ENCODE assay signal across 14 mouse cellular contexts in genomic region chr3:88222446-88222845, GRCm38 (mm10). TPM values are rescaled to one million over a fixed set of nuclear protein-coding genes. Genes with fewer than 3 reads are reported as not detected.
DNase-seq lines count a peak whose midpoint lies in the region; ATAC-seq and TF ChIP-seq lines count a peak whose summit lies in the region.
"Had no signal": no experiment of that assay in that cellular context is flagged by ENCODE, and none has a peak within 500 bp of the region (broad histone marks: within the 10 kb centered on the region; RNA-seq: fewer than 3 reads in every experiment).

No protein-coding gene starts in this region.

- DNase-seq in cerebellum, adult 2 months: peak in 1 of 2 experiments; percentile 51
- no peak for DNase-seq in cerebellum, adult 8-10 months
- no peak for DNase-seq in midbrain, embryonic 11.5 days (ENCODE audit: low spot score, missing footprints)
- DNase-seq in midbrain, embryonic 10.5 days (ENCODE audit: low spot score): no peak
- no peak for DNase-seq in gastrocnemius, adult 8-10 months (ENCODE audit: low spot score in 2 of 2)
- DNase-seq: adrenal gland, postnatal 36 days; gastrocnemius, postnatal 36 days; kidney, postnatal 14 days; lung, postnatal 10 days; thymus, adult 2 months had no signal

- H3K27me3 ChIP-seq in cerebellum, adult 2 months (ENCODE audit: control insufficient read depth, insufficient read depth, low read length): no peaks in the 10 kb centered on the region
- peaks cover 84% of the 10 kb centered on the region for H3K27me3 ChIP-seq in midbrain, embryonic 11.5 days (ENCODE audit: control insufficient read depth, insufficient read depth, low read length)
- peaks cover 100% of the 10 kb centered on the region for H3K27me3 ChIP-seq in midbrain, embryonic 10.5 days (ENCODE audit: low read depth, poor library complexity, severe bottlenecking)
- no peaks in the 10 kb centered on the region for H3K27me3 ChIP-seq in hindbrain, embryonic 15.5 days
- no peaks in the 10 kb centered on the region for H3K27me3 ChIP-seq in neural tube, embryonic 14.5 days (ENCODE audit: control insufficient read depth, insufficient read depth, low read length)
- peaks cover 46% of the 10 kb centered on the region for H3K27me3 ChIP-seq in intestine, postnatal 0 days (replicated peaks; ENCODE audit: control insufficient read depth, insufficient read depth, low read length)

- TF ChIP-seq CTCF in cerebellum, adult 2 months (IDR thresholded peaks at IDR 0.05; ENCODE audit: borderline replicate concordance, insufficient read depth, low read depth, low read length): no peak
- TF ChIP-seq CTCF in intestine, postnatal 0 days (IDR thresholded peaks at IDR 0.05; ENCODE audit: low read depth): no peak

- peaks cover 3% of the 10 kb centered on the region; the same call in 1 of the 2 replicates for H3K36me3 ChIP-seq in midbrain, embryonic 11.5 days (ENCODE audit: control insufficient read depth, insufficient read depth, low read length)
- no peaks in the 10 kb centered on the region; the same call in 1 of the 2 replicates for H3K36me3 ChIP-seq in midbrain, embryonic 10.5 days
- peaks cover 17% of the 10 kb centered on the region; the same call in 1 of the 2 replicates for H3K36me3 ChIP-seq in hindbrain, embryonic 15.5 days
- H3K36me3 ChIP-seq in neural tube, embryonic 14.5 days (ENCODE audit: control insufficient read depth, insufficient read depth, low read length): peaks cover 42% of the 10 kb centered on the region
- no peaks in the 10 kb centered on the region for H3K36me3 ChIP-seq in intestine, postnatal 0 days (ENCODE audit: control insufficient read depth, insufficient read depth)
- H3K36me3 ChIP-seq: heart, embryonic 15.5 days had no signal

- ATAC-seq in midbrain, embryonic 11.5 days (ENCODE audit: low FRiP score): no peak
- ATAC-seq in hindbrain, embryonic 15.5 days (ENCODE audit: low FRiP score, low read depth): peak; percentile 14
- peak; percentile 6 for ATAC-seq in neural tube, embryonic 14.5 days (ENCODE audit: low read depth)
- ATAC-seq in intestine, postnatal 0 days: no peak

- H3K9me3 ChIP-seq in midbrain, embryonic 11.5 days (ENCODE audit: control insufficient read depth, low read length): no peaks in the 10 kb centered on the region
- no peaks in the 10 kb centered on the region for H3K9me3 ChIP-seq in midbrain, embryonic 10.5 days (replicated peaks)
- H3K9me3 ChIP-seq in hindbrain, embryonic 15.5 days: no peaks in the 10 kb centered on the region
- no peaks in the 10 kb centered on the region for H3K9me3 ChIP-seq in neural tube, embryonic 14.5 days (ENCODE audit: control insufficient read depth, low read length)
- no peaks in the 10 kb centered on the region for H3K9me3 ChIP-seq in intestine, postnatal 0 days (ENCODE audit: control insufficient read depth)
- H3K9me3 ChIP-seq: heart, embryonic 15.5 days had no signal

- no peak overlapping the region for H3K9ac ChIP-seq in midbrain, embryonic 11.5 days (ENCODE audit: low read length)
- no peak overlapping the region for H3K9ac ChIP-seq in hindbrain, embryonic 15.5 days
- H3K9ac ChIP-seq in neural tube, embryonic 14.5 days (replicated peaks; ENCODE audit: low read depth, low read length): no peak overlapping the region; the same call in 1 of the 2 replicates
- no peak overlapping the region for H3K9ac ChIP-seq in intestine, postnatal 0 days (ENCODE audit: low read depth, low read length)
- H3K9ac ChIP-seq: heart, embryonic 15.5 days had no signal

- TF ChIP-seq POLR2A in cerebellum, adult 2 months (IDR thresholded peaks at IDR 0.05; ENCODE audit: borderline replicate concordance, insufficient read depth, low read length): no peak

- no peak overlapping the region for H3K4me2 ChIP-seq in midbrain, embryonic 11.5 days
- H3K4me2 ChIP-seq in hindbrain, embryonic 15.5 days: peak overlapping the region; percentile 22
- H3K4me2 ChIP-seq in neural tube, embryonic 14.5 days (ENCODE audit: low read depth, low read length): peak overlapping the region; percentile 26; the same call in 1 of the 2 replicates
- H3K4me2 ChIP-seq in intestine, postnatal 0 days (replicated peaks; ENCODE audit: low read depth): no peak overlapping the region
- H3K4me2 ChIP-seq: heart, embryonic 15.5 days had no signal

- no peak overlapping the region for H3K4me3 ChIP-seq in cerebellum, adult 2 months (replicated peaks; ENCODE audit: insufficient read depth, low read depth, low read length)
- H3K4me3 ChIP-seq in midbrain, embryonic 11.5 days (ENCODE audit: low read depth, low read length): no peak overlapping the region
- no peak overlapping the region for H3K4me3 ChIP-seq in midbrain, embryonic 10.5 days
- H3K4me3 ChIP-seq in hindbrain, embryonic 15.5 days: no peak overlapping the region
- no peak overlapping the region for H3K4me3 ChIP-seq in neural tube, embryonic 14.5 days (ENCODE audit: low read depth, low read length)
- H3K4me3 ChIP-seq in intestine, postnatal 0 days (ENCODE audit: low read depth, low read length): no peak overlapping the region
- H3K4me3 ChIP-seq: heart, embryonic 15.5 days had no signal

- peaks cover 71% of the 10 kb centered on the region for H3K4me1 ChIP-seq in cerebellum, adult 2 months (ENCODE audit: control insufficient read depth, insufficient read depth, low read length)
- peaks cover 7% of the 10 kb centered on the region for H3K4me1 ChIP-seq in midbrain, embryonic 11.5 days (ENCODE audit: control insufficient read depth, insufficient read depth, low read length)
- peaks cover 17% of the 10 kb centered on the region for H3K4me1 ChIP-seq in midbrain, embryonic 10.5 days
- H3K4me1 ChIP-seq in hindbrain, embryonic 15.5 days (replicated peaks): peaks cover 88% of the 10 kb centered on the region
- peaks cover 53% of the 10 kb centered on the region for H3K4me1 ChIP-seq in neural tube, embryonic 14.5 days (ENCODE audit: control insufficient read depth, insufficient read depth, low read length)
- no peaks in the 10 kb centered on the region for H3K4me1 ChIP-seq in intestine, postnatal 0 days (replicated peaks; ENCODE audit: control insufficient read depth, insufficient read depth, low read length)
- H3K4me1 ChIP-seq: heart, embryonic 15.5 days had no signal

- peak overlapping the region; percentile 34; the same call in 1 of the 2 replicates for H3K27ac ChIP-seq in cerebellum, adult 2 months (ENCODE audit: insufficient read depth, low read length)
- H3K27ac ChIP-seq in midbrain, embryonic 11.5 days (ENCODE audit: low read depth, low read length): 0 out of 2 replicates have a peak overlapping the region, but pooled peaks have one; percentile 0
- no peak overlapping the region for H3K27ac ChIP-seq in midbrain, embryonic 10.5 days (replicated peaks)
- H3K27ac ChIP-seq in hindbrain, embryonic 15.5 days (replicated peaks): peak overlapping the region; percentile 92
- peak overlapping the region; percentile 89 for H3K27ac ChIP-seq in neural tube, embryonic 14.5 days (ENCODE audit: low read depth, low read length)
- no peak overlapping the region for H3K27ac ChIP-seq in intestine, postnatal 0 days (ENCODE audit: low read depth, low read length)
- H3K27ac ChIP-seq: heart, embryonic 15.5 days had no signal

- WGBS in cerebellum, adult 2 months: 39% methylated on average over 6 of the region's 6 CpGs
- 82% methylated on average over 6 of the region's 6 CpGs for WGBS in midbrain, embryonic 11.5 days
- 81% methylated on average over 6 of the region's 6 CpGs for WGBS in midbrain, embryonic 10.5 days
- 33% methylated on average over 6 of the region's 6 CpGs for WGBS in hindbrain, embryonic 15.5 days
- WGBS in neural tube, embryonic 14.5 days: 44% methylated on average over 6 of the region's 6 CpGs
- WGBS in intestine, postnatal 0 days: 81% methylated on average over 6 of the region's 6 CpGs

RNA-seq across cellular contexts. Expression of gene Rhbg, which starts 32.1 kb away (rescaled TPM):
- polyA plus RNA-seq in cerebellum, adult 2 months (2012; rRNA removed): 0.08 and 0.17 TPM in 2 replicates
- 0.15 TPM in 1 of 2 replicates, not detected in the other for polyA plus RNA-seq in midbrain, embryonic 11.5 days (2014; fragmentation: Nextera tagmentation; extraction: Ambion mirVana)
- not detected in 2 replicates for polyA plus RNA-seq in midbrain, embryonic 10.5 days (2016; fragmentation: Nextera tagmentation; extraction: Ambion mirVana)
- polyA plus RNA-seq in hindbrain, embryonic 15.5 days (2015; fragmentation: Nextera tagmentation; extraction: Ambion mirVana): 0.55 and 0.60 TPM in 2 replicates
- 0.51 and 0.85 TPM in 2 replicates for polyA plus RNA-seq in neural tube, embryonic 14.5 days (2014; fragmentation: Nextera tagmentation; extraction: Ambion mirVana)
- polyA plus RNA-seq in intestine, postnatal 0 days (2015; fragmentation: Nextera tagmentation; extraction: Ambion mirVana): 0.60 and 0.65 TPM in 2 replicates
- total RNA-seq in gastrocnemius, adult 8-10 months (2022): not detected
- total RNA-seq: gastrocnemius, postnatal 36 days had no signal

Comparison
In these comparisons a context has a peak if more than half of its experiments do, and no peak if none do; other contexts are left out.
1. H3K27ac ChIP-seq: peak in cerebellum, adult 2 months (single experiment), midbrain, embryonic 11.5 days (single experiment), hindbrain, embryonic 15.5 days (single experiment) and neural tube, embryonic 14.5 days (single experiment); none in midbrain, embryonic 10.5 days (single experiment) and intestine, postnatal 0 days (single experiment).
2. ATAC-seq: peak in hindbrain, embryonic 15.5 days (single experiment) and neural tube, embryonic 14.5 days (single experiment); none in midbrain, embryonic 11.5 days (single experiment) and intestine, postnatal 0 days (single experiment).
3. H3K4me2 ChIP-seq: peak in hindbrain, embryonic 15.5 days (single experiment) and neural tube, embryonic 14.5 days (single experiment); none in midbrain, embryonic 11.5 days (single experiment) and intestine, postnatal 0 days (single experiment).